Mouse (Mus musculus): ENCODE measurements around the gene Rab11fip3. TPM values are rescaled to one million over a fixed set of nuclear protein-coding genes. Genes with fewer than 3 reads are reported as not detected.

The Rab11fip3 gene
- polyA plus RNA-seq, 1 experiment = 21.2 TPM

Other genes starting within 250 kb of the Rab11fip3 start
- 23.2 and 27.6 TPM in 2 replicates for gene Wdr24, start 245.9 kb downstream of the Rab11fip3 start, polyA plus RNA-seq (2012; rRNA removed)
- gene Jmjd8, start 240.7 kb downstream of the Rab11fip3 start, polyA plus RNA-seq (2012; rRNA removed) = 55.9 and 60.7 TPM in 2 replicates
- gene Stub1, start 236.2 kb downstream of the Rab11fip3 start, polyA plus RNA-seq (2012; rRNA removed) = 209 and 230 TPM in 2 replicates
- 20.7 and 27.5 TPM in 2 replicates for gene Rhbdl1, start 232.3 kb downstream of the Rab11fip3 start, polyA plus RNA-seq (2012; rRNA removed)
- 16.8 and 20.6 TPM in 2 replicates for gene Gm20683, start 227.8 kb downstream of the Rab11fip3 start, polyA plus RNA-seq (2012; rRNA removed)
- gene Rhot2, start 224.7 kb downstream of the Rab11fip3 start, polyA plus RNA-seq (2012; rRNA removed) = 52.4 and 62.0 TPM in 2 replicates
- 12.0 and 14.4 TPM in 2 replicates for gene Wdr90, start 208.1 kb downstream of the Rab11fip3 start, polyA plus RNA-seq (2012; rRNA removed)
- gene Mcrip2, start 200.8 kb downstream of the Rab11fip3 start, polyA plus RNA-seq (2012; rRNA removed) = 11.0 and 13.6 TPM in 2 replicates
- 61.0 and 67.8 TPM in 2 replicates for gene Mettl26, start 194.5 kb downstream of the Rab11fip3 start, polyA plus RNA-seq (2012; rRNA removed)
- gene Wfikkn1, start 188.7 kb downstream of the Rab11fip3 start, polyA plus RNA-seq (2012; rRNA removed) = 0.77 and 0.93 TPM in 2 replicates
- 36.7 and 44.3 TPM in 2 replicates for gene Rab40c, start 149.8 kb downstream of the Rab11fip3 start, polyA plus RNA-seq (2012; rRNA removed)
- gene Pigq, start 124.6 kb downstream of the Rab11fip3 start, polyA plus RNA-seq (2012; rRNA removed) = 48.7 and 53.5 TPM in 2 replicates
- gene Nhlrc4, start 124.6 kb downstream of the Rab11fip3 start, polyA plus RNA-seq (2012; rRNA removed) = 0.15 TPM in 1 of 2 replicates, not detected in the other
- gene A930017K11Rik, start 117.0 kb downstream of the Rab11fip3 start, polyA plus RNA-seq (2012; rRNA removed) = 0.06 and 0.07 TPM in 2 replicates
- gene Capn15, start 83.8 kb downstream of the Rab11fip3 start, polyA plus RNA-seq (2012; rRNA removed) = 30.1 and 32.4 TPM in 2 replicates
- gene Decr2, start 20.8 kb upstream of the Rab11fip3 start, polyA plus RNA-seq (2012; rRNA removed) = 81.4 and 105 TPM in 2 replicates
- 13.9 and 20.6 TPM in 2 replicates for gene Nme4, start 26.0 kb upstream of the Rab11fip3 start, polyA plus RNA-seq (2012; rRNA removed)
- gene Tmem8, start 43.7 kb upstream of the Rab11fip3 start, polyA plus RNA-seq (2012; rRNA removed) = 17.1 and 21.8 TPM in 2 replicates
- gene Mrpl28, start 53.9 kb upstream of the Rab11fip3 start, polyA plus RNA-seq (2012; rRNA removed) = 62.8 and 76.4 TPM in 2 replicates
- gene Axin1, start 69.1 kb upstream of the Rab11fip3 start, polyA plus RNA-seq (2012; rRNA removed) = 22.2 and 24.4 TPM in 2 replicates
- gene Pdia2, start 129.5 kb upstream of the Rab11fip3 start, polyA plus RNA-seq (2012; rRNA removed) = 0.41 and 0.72 TPM in 2 replicates
- 46.4 and 47.9 TPM in 2 replicates for gene Rgs11, start 133.4 kb upstream of the Rab11fip3 start, polyA plus RNA-seq (2012; rRNA removed)
- 7.2 and 12.5 TPM in 2 replicates for gene Arhgdig, start 138.2 kb upstream of the Rab11fip3 start, polyA plus RNA-seq (2012; rRNA removed)
- 89.4 and 106 TPM in 2 replicates for gene Fam234a, start 174.7 kb upstream of the Rab11fip3 start, polyA plus RNA-seq (2012; rRNA removed)
- 51.1 and 65.5 TPM in 2 replicates for gene Luc7l, start 183.3 kb upstream of the Rab11fip3 start, polyA plus RNA-seq (2012; rRNA removed)

Data from urinary bladder, adult 2 months (tissue).